Mouse (Mus musculus): ENCODE data around the gene Wdr43.
A peak's percentile ranks its signal among the peaks of the same experiment; 100 is the strongest.

Gene Wdr43

GRCm38 (mm10) chr17:71663491-71663890 is 47.8 kb downstream of the Wdr43 start:
- DNase-seq (ENCODE audit: low read depth, low spot score): no peak

- no peak for DNase-seq (ENCODE audit: low read depth, low spot score)
Measured at GRCm38 (mm10) chr17:71664172-71664571, 48.5 kb downstream of the Wdr43 start.

- DNase-seq (ENCODE audit: low read depth, low spot score): no peak
Measured at GRCm38 (mm10) chr17:71665201-71665600, 49.5 kb downstream of the Wdr43 start.

- DNase-seq (ENCODE audit: low read depth, low spot score): no peak
Measured at GRCm38 (mm10) chr17:71669511-71669910, 53.8 kb downstream of the Wdr43 start.

- peak; percentile 8 for DNase-seq (ENCODE audit: low read depth, low spot score)
Measured at GRCm38 (mm10) chr17:71671840-71672546, 56.3 kb downstream of the Wdr43 start.

DNA sequence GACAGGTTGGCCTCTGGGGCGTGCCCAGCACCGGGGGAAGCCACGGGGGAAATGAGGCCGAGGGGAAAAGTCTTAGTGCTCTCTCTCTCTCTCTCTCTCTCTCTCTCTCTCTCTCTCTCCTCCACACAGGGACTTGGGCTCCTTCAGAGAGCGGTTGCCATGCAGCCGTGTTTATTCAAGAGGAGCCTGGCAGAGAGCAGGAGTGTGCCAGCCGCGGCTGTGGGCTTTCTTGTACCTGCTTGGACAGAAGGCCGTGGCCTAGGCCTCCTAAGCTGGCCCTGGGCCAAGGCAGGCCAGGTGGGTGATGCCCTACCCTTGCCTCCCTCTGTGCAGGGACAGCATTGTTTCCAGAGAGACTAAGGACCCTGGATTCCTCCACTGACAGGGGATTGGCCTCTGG is 57.4 kb downstream of the Wdr43 start, which contains the start of gene Togaram2:
Gene Togaram2, plus strand, starts transcription at position 170 of the 400 bp plus-strand sequence.
- DNase-seq (ENCODE audit: low read depth, low spot score): no peak

- DNase-seq (ENCODE audit: low read depth, low spot score): no peak
Measured at GRCm38 (mm10) chr17:71673936-71674335, 58.2 kb downstream of the Wdr43 start.

DNA sequence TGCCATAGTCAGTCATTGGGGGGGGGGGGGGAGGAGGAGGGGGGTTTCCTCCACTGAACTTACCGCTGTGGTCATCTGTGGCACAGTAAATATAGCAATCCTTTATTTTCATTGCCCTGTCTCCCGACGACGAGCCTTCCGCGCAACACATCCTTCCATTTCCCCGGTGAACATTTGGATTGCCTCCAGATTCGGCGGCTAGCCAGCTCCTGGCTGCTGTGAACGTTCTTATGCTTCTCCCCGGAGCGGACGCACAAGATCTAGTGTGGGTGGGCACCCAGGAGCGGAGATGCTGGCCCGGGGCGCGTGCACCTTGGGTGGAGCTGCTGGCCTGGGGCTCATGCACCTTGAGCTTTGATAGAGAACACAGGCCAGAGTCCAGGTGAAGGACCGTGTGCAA is 59.2 kb downstream of the Wdr43 start:
- no peak for DNase-seq (ENCODE audit: low read depth, low spot score)

DNA sequence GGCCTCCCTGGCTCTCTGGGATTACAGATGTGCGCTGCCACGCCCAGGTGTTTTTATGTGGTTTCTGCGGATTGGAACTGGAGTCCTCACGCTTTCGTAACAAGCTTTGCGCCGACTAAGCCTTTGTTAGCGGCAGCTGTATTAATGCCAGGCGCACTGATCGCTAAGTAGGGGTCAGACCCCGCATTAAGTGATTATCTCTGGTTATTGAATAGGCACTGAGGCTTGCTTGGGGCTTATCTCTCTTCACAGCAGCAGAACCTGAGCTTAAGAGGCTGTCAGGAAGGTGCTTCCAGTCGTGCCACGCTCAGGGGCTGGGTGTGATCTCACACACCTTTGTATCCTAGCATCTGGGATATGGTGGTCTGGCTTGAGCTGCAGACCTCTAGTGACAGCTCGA is 66.0 kb downstream of the Wdr43 start:
- DNase-seq (ENCODE audit: low read depth, low spot score): no peak

GRCm38 (mm10) chr17:71682379-71682778 is 66.7 kb downstream of the Wdr43 start:
- no peak for DNase-seq (ENCODE audit: low read depth, low spot score)

- DNase-seq (ENCODE audit: low read depth, low spot score): no peak
Measured at GRCm38 (mm10) chr17:71683281-71683680, 67.6 kb downstream of the Wdr43 start.

GRCm38 (mm10) chr17:71684103-71684608 is 68.5 kb downstream of the Wdr43 start:
- DNase-seq (ENCODE audit: low read depth, low spot score): no peak

GRCm38 (mm10) chr17:71687436-71687835 is 71.7 kb downstream of the Wdr43 start:
- DNase-seq (ENCODE audit: low read depth, low spot score): no peak

GRCm38 (mm10) chr17:71689903-71690302 is 74.2 kb downstream of the Wdr43 start:
- DNase-seq (ENCODE audit: low read depth, low spot score): no peak

DNA sequence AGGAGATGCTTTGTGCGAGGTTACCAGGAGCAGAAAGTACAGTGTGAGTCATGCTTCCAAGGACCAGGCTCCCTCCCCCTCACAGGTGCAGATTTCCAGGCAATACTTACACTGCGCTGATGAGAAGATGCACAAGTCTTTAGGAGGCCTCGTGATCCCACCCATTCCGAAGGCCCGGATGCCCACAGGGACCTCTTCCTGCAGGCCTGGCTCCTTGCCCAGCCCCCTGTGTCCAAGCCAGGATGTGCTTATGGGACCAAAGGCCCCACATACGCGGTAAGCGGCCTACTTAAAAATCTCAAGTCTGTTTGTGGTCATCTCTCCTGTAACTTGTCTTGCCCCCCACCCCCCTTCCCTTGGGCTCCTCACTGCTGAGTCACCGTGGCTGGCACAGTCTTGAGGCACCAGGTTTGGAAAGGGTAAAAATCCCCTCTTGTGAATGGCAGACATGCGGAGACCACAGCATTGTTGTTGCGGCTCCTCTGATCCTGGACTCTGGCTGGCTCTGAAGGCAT is 75.7 kb downstream of the Wdr43 start:
- DNase-seq (ENCODE audit: low read depth, low spot score): no peak

DNA sequence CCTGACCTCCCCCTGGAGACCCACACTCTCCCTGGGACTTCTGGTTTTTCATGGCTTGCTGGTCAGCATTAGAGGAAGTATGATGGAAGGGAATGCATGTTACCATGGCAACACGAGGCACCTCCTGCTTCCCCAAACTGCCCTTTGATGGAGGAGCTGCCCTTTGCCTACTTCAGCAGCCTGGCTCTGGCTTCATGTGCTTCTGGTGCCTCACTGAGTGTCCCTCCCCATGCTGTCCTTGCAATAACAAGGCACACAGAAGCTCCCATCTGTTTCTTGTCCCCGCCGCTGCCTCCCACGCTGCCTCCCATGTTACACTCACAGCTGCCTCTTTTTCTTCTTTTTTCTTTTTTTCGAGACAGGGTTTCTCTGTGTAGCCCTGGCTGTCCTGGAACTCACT is 77.6 kb downstream of the Wdr43 start:
- DNase-seq (ENCODE audit: low read depth, low spot score): no peak

DNA sequence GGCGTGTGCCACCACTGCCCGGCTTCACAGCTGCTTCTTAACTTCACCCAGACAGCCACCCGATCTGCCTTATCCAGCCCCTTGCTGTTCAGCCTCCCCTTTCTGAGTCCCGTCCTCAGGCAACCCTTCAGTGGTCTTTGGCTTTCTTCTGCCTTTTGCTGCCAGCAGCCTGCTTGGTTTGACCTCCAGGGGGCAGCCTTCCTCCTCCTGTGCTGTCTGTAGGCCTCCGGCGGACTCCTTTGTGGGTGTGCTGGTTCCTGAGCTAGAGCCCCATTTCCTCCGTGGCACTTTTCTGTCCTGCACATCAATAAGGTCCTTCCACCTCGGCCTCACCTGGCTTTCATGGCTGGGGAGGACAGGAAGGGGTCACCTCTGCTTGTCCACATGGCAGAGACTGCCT is 78.1 kb downstream of the Wdr43 start:
- no peak for DNase-seq (ENCODE audit: low read depth, low spot score)

DNA sequence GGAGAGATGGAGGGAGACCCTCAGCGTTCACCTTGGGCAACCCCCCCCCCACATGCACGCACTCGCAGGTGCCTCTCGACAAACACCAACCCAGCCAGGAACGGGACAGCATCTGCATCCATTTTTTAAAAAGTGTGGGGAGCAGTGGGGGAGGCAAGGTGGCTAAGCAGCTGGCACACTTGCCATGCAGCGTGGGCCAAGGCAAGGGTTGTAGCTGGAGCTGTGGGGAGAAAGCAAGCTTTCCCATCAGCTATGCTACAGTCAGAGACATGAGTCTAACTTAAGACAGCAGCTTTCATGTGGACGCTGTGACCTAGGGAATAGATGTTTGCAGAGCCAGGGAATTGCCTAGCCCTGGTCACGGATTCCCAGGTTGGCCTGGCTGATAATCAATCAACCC is 79.5 kb downstream of the Wdr43 start:
- DNase-seq (ENCODE audit: low read depth, low spot score): no peak

GRCm38 (mm10) chr17:71695716-71696315 is 80.1 kb downstream of the Wdr43 start:
- DNase-seq (ENCODE audit: low read depth, low spot score): no peak

- DNase-seq (ENCODE audit: low read depth, low spot score): no peak
Measured at GRCm38 (mm10) chr17:71696396-71696795, 80.7 kb downstream of the Wdr43 start.

DNA sequence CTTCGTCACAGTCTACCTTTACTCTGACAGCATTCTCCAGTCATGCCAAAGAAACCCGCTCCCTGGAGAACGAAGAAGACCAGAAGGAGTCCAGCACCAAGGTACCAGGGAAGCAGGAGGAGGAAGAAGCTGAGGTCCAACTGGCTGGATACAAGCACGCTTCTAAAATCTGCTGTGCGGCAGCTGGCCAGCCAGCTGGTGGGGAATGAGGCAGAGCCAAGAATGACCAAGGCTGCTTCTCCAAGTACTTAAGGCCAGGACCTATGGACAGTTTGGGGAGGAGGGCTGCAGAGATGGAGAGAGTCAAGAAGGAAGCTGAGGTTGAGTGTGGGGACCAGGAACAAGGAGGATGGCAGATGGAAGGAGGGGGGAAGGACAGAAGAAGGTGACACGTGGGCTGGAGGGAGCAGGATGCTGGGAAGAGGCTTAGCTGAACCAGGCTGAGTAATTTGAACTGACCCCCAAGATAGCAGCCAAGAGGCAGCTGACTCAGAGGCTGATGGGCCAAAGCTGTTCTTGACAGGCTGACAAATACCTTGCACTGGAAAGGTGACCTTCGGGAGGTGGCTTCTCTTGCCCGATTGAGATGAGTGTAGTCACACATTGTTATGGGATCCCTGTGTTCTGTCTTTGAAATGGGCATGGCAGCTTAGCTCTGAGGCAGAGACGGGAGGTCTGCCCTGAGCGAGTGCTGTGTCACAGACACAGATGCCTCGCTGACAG is 82.4 kb downstream of the Wdr43 start:
- DNase-seq (ENCODE audit: low read depth, low spot score): no peak

DNA sequence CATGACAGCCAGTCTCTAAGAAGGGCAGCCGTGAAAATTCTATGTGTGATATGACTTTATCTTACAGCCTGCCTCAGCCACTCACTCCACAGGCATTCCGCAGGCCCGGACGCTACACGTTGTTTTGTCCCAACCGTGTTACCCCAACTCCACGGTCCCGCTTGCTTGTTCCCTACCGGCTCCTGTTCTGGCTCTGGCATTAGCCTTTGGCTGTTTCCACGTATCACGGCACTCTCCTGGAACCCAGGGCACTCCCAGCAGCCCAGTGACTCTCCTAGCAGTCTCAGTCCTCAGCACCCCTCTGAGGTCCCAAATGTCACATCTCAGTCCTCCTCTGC is 82.9 kb downstream of the Wdr43 start:
- DNase-seq (ENCODE audit: low read depth, low spot score): no peak

Measured in embryo, embryonic 11.5 days (tissue).